Mouse (Mus musculus): ENCODE measurements around the gene Sh3kbp1. TPM values are rescaled to one million over a fixed set of nuclear protein-coding genes. Genes with fewer than 3 reads are reported as not detected.

Sh3kbp1 gene
- total and polyA plus RNA-seq, 3 experiments: 18.6 to 37.7 TPM; not detected in 1

- no peak overlapping the region for H3K27ac ChIP-seq (ENCODE audit: control insufficient read depth, low read depth, low read length)
- no peaks in the 10 kb centered on the region for H3K27me3 ChIP-seq (ENCODE audit: control insufficient read depth in 1 of 2, insufficient read depth in 2 of 2, low read length in 2 of 2)
- no peak for DNase-seq (ENCODE audit: low read depth, low spot score)
- no peaks in the 10 kb centered on the region for H3K4me1 ChIP-seq (ENCODE audit: control insufficient read depth in 1 of 2, insufficient read depth in 2 of 2, low read length in 2 of 2)
- H3K9ac ChIP-seq (ENCODE audit: control insufficient read depth, low read depth, low read length, poor library complexity, severe bottlenecking): no peak overlapping the region
- no peaks in the 10 kb centered on the region for H3K9me3 ChIP-seq (replicated peaks; ENCODE audit: insufficient read depth, low read length)
- no peaks in the 10 kb centered on the region; the same call in 1 of the 2 replicates for H3K79me2 ChIP-seq (ENCODE audit: control insufficient read depth, insufficient read depth, low read length, poor library complexity)
- H3K4me3 ChIP-seq (ENCODE audit: control insufficient read depth in 1 of 2, insufficient read depth in 1 of 2, low read depth in 2 of 2, low read length in 2 of 2): no peak overlapping the region
- no peaks in the 10 kb centered on the region for H3K36me3 ChIP-seq (ENCODE audit: control insufficient read depth in 1 of 2, insufficient read depth in 2 of 2, low read length in 2 of 2)
- no peak for TF ChIP-seq TCF12 (IDR thresholded peaks at IDR 0.05; ENCODE audit: low read depth, low read length)
- no peak for TF ChIP-seq GATA1 (IDR thresholded peaks at IDR 0.05; ENCODE audit: low read depth, low read length)
- TF ChIP-seq MAZ (IDR thresholded peaks at IDR 0.05; ENCODE audit: low read depth, low read length): no peak
- no peak for TF ChIP-seq CTCF (IDR thresholded peaks at IDR 0.05 in 2 of 3, conservative IDR thresholded peaks at IDR 0.05 in 1 of 3; ENCODE audit: control insufficient read depth in 1 of 3, insufficient read depth in 1 of 3, low read depth in 2 of 3, low read length in 3 of 3, poor library complexity in 1 of 3, severe bottlenecking in 1 of 3)
- no peak for TF ChIP-seq RAD21 (IDR thresholded peaks at IDR 0.05; ENCODE audit: low read depth, low read length)
- TF ChIP-seq ZMIZ1 (IDR thresholded peaks at IDR 0.05; ENCODE audit: low read depth, low read length): no peak
- TF ChIP-seq USF1 (IDR thresholded peaks at IDR 0.05; ENCODE audit: low read depth, low read length): no peak
- TF ChIP-seq TAL1 (IDR thresholded peaks at IDR 0.05; ENCODE audit: low read length): no peak
- no peak for TF ChIP-seq ZKSCAN1 (IDR thresholded peaks at IDR 0.05; ENCODE audit: low read depth, low read length)
Measured at GRCm38 (mm10) chrX:159899121-159899520, 272.0 kb downstream of the Sh3kbp1 start.

- TF ChIP-seq TAL1 (IDR thresholded peaks at IDR 0.05; ENCODE audit: low read length): no peak
- no peak for TF ChIP-seq MEF2A (IDR thresholded peaks at IDR 0.05; ENCODE audit: extremely low read depth, insufficient replicate concordance, low read depth, low read length, poor library complexity, severe bottlenecking)
- no peak for TF ChIP-seq USF2 (IDR thresholded peaks at IDR 0.05; ENCODE audit: borderline replicate concordance in 1 of 2, insufficient read depth in 1 of 2, low read depth in 1 of 2, low read length in 2 of 2)
- no peak for TF ChIP-seq NELFE (IDR thresholded peaks at IDR 0.05; ENCODE audit: low read depth, low read length)
- no peak for TF ChIP-seq EP300 (IDR thresholded peaks at IDR 0.05; ENCODE audit: low read depth in 1 of 2, low read length in 2 of 2)
- no peak for TF ChIP-seq TCF12 (IDR thresholded peaks at IDR 0.05; ENCODE audit: low read depth, low read length)
- TF ChIP-seq CHD1 (IDR thresholded peaks at IDR 0.05; ENCODE audit: low read depth, low read length): no peak
- TF ChIP-seq ETS1 (IDR thresholded peaks at IDR 0.05; ENCODE audit: low read depth, low read length): no peak
- TF ChIP-seq MXI1 (IDR thresholded peaks at IDR 0.05; ENCODE audit: low read depth, low read length): no peak
- Histone ChIP-seq H3K36me3 (ENCODE audit: control insufficient read depth in 1 of 2, insufficient read depth in 2 of 2, low read length in 2 of 2) (peaks cover 0 to 12% of the 10 kb centered on the region in 2 experiments; a peak in 2 of 4 replicates), H3K79me2 (ENCODE audit: control insufficient read depth, insufficient read depth, low read length, poor library complexity) (no peaks in the 10 kb centered on the region), H3K9ac (ENCODE audit: control insufficient read depth, low read depth, low read length, poor library complexity, severe bottlenecking) (no peak overlapping the region), H3K27ac (ENCODE audit: control insufficient read depth, low read depth, low read length) (no peak overlapping the region), H3K4me3 (ENCODE audit: control insufficient read depth in 1 of 2, insufficient read depth in 1 of 2, low read depth in 2 of 2, low read length in 2 of 2) (no peak overlapping the region), H3K27me3 (ENCODE audit: control insufficient read depth in 1 of 2, insufficient read depth in 2 of 2, low read length in 2 of 2) (no peaks in the 10 kb centered on the region), H3K9me3 (replicated peaks; ENCODE audit: insufficient read depth, low read length) (no peaks in the 10 kb centered on the region), H3K4me1 (ENCODE audit: control insufficient read depth in 1 of 2, insufficient read depth in 2 of 2, low read length in 2 of 2) (peaks cover 3 to 10% of the 10 kb centered on the region in 2 experiments; a peak in 3 of 4 replicates)
- DNase-seq (ENCODE audit: low read depth, low spot score): no peak
Measured at GRCm38 (mm10) chrX:159903421-159903820, 276.3 kb downstream of the Sh3kbp1 start.
